Mouse (Mus musculus) liver, postnatal 0 days (tissue): ENCODE results near the gene Dppa2. TPM values are rescaled to one million over a fixed set of nuclear protein-coding genes. Genes with fewer than 3 reads are reported as not detected.

ENCODE experiments used
- ATAC-seq: fragments of 200-750 bp; cut with Nextera tagmentation; 2 replicates; pipeline ENCODE4 v1.8.0; 2017; ENCODE audit warnings: mild to moderate bottlenecking, moderate library complexity
- DNase-seq: peaks from one replicate; pipeline ENCODE4 v3.0.0-alpha.2; 2016
- H3K27ac ChIP-seq: fragments of 300-500 bp; sonication (generic); 2 replicates; pipeline ENCODE4 v1.5.1; 2014; ENCODE audit warnings: antibody characterized with exemption, moderate library complexity, mild to moderate bottlenecking, low read depth
- H3K27me3 ChIP-seq: fragments of 300-500 bp; sonication (generic); 2 replicates; pipeline ENCODE4 v1.6.1; 2014; ENCODE audit warnings: low read length, control low read depth, mixed read lengths; ENCODE audit not compliant: insufficient read depth
- H3K36me3 ChIP-seq: fragments of 300-500 bp; sonication (generic); replicated peaks from 2 replicates; pipeline ENCODE4 v1.6.1; 2014; ENCODE audit warnings: mild to moderate bottlenecking, control low read depth, low read length, moderate library complexity, mixed read lengths; ENCODE audit not compliant: insufficient read depth
- H3K4me1 ChIP-seq: fragments of 300-500 bp; sonication (generic); 2 replicates; pipeline ENCODE4 v1.6.1; 2014; ENCODE audit warnings: antibody characterized with exemption, mild to moderate bottlenecking, control low read depth; ENCODE audit not compliant: insufficient read depth
- H3K4me2 ChIP-seq: fragments of 300-500 bp; sonication (generic); 2 replicates; pipeline ENCODE4 v1.6.1; 2014; ENCODE audit warnings: low read depth, mild to moderate bottlenecking, low read length, moderate library complexity, mixed read lengths
- H3K4me3 ChIP-seq: fragments of 300-500 bp; sonication (generic); 2 replicates; pipeline ENCODE4 v1.5.1; 2014; ENCODE audit warnings: low read depth, low read length
- H3K9ac ChIP-seq: fragments of 300-500 bp; sonication (generic); replicated peaks from 2 replicates; pipeline ENCODE4 v1.6.1; 2014; ENCODE audit warnings: mild to moderate bottlenecking, moderate library complexity
- H3K9me3 ChIP-seq: fragments of 300-500 bp; sonication (generic); 2 replicates; pipeline ENCODE4 v1.6.1; 2016; ENCODE audit warnings: mild to moderate bottlenecking, control low read depth, low read length, mixed read lengths
- CTCF ChIP-seq: sonication (generic); IDR thresholded peaks from 2 replicates; pipeline ENCODE4 v1.5.1; 2016; ENCODE audit warnings: antibody characterized with exemption, low read depth
- EP300 ChIP-seq: IDR thresholded peaks from 2 replicates; pipeline ENCODE4 v1.6.1; 2016; ENCODE audit warnings: antibody characterized with exemption, low read depth, mild to moderate bottlenecking
- WGBS: fragments of 180-500 bp; shearing (Covaris S2); extraction: QIAGEN DNeasy Blood & Tissue Kit; methylation state at CpG from one replicate; pipeline ENCODE4 v1.1.7; 2014; ENCODE audit not compliant: insufficient replicate concordance; 5-methylcytosine and 5-hydroxymethylcytosine counted together
- polyA plus RNA-seq: library from polyadenylated mRNA; unstranded; fragments of >200 nt; fragmentation: Nextera tagmentation; extraction: Ambion mirVana; gene quantifications from 2 replicates; pipeline ENCODE4 v1.2.1, GENCODE M21; 2015

Dppa2 gene
- polyA plus RNA-seq, 1 experiment from 2014 or later: not detected

DNA sequence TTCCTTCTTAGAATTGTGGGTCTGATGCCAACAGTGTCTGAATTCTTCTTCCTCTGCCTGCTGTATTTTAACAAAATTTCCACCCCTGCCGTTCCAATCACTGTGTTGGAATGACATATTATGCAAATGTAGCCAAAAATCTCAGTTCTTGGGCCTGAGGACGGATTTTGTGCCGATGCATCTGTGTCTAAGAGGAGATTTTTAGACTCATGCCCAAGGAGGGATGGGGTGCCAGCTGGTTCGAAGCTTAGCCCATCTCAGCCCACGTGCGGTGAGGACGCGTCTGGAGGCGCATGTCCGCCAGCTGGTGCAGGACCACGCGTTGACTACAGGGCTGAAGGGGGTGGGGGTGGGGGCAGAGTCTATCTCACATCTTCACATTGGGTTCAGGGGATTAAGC lies 57.2 kb downstream of the Dppa2 start:
- ATAC-seq (no peak), DNase-seq (no peak)
- Histone ChIP-seq H3K36me3 (no peaks in the 10 kb centered on the region), H3K27me3 (no peaks in the 10 kb centered on the region), H3K9ac (no peak overlapping the region), H3K27ac (no peak overlapping the region), H3K4me3 (no peak overlapping the region), H3K9me3 (no peaks in the 10 kb centered on the region), H3K4me2 (no peak overlapping the region), H3K4me1 (no peaks in the 10 kb centered on the region)
- 81% methylated on average over 12 of the region's 12 CpGs for WGBS
- TF ChIP-seq CTCF (no peak), EP300 (no peak)

DNA sequence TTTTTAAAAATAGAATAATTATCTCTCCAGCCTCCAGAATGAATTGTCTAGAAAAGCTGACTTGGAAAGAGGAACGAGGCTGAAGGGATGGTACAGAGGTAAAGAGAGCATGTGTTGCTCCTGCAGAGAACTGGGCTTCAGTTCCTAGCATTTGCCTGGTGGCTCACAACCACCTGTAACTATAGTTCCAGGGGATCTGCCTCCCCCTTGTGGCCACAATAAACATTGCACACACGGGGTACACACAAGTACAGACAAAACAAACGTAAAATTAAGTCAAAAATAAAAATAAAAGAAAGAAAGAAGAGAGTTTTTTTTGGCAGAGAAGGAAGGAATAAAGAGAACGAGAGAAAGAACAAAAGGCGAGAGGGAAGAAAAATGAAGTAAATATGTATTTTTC lies 63.1 kb downstream of the Dppa2 start:
- no peaks in the 10 kb centered on the region for H3K36me3 ChIP-seq
- ATAC-seq (no peak), DNase-seq (no peak)
- H3K9me3 ChIP-seq: no peaks in the 10 kb centered on the region
- no peak overlapping the region for H3K9ac ChIP-seq
- WGBS: 78% methylated on average over 5 of the region's 5 CpGs
- TF ChIP-seq CTCF (peak; percentile 52), EP300 (no peak)
- no peak overlapping the region for H3K27ac ChIP-seq
- no peak overlapping the region for H3K4me3 ChIP-seq
- no peaks in the 10 kb centered on the region for H3K4me1 ChIP-seq
- no peak overlapping the region for H3K4me2 ChIP-seq
- H3K27me3 ChIP-seq: no peaks in the 10 kb centered on the region

DNA sequence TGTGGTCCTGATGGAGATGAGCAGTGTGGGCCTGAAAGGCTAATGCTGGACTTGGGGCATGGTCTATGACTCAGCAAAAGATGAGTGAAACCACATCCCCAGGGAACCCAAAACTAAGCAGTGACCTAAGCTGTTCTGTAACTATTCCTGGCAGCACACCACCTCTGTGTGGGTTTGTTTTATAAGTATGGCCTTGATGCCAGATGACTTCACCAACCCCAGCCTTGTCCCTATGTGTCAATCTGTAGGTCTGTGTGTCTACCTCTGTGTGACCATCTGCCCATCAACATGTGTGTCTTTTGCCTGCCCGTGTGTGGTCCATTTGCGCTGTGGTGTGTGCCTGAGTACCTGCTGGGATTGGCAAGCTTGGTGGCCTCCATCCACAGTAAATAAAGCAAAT lies 64.4 kb downstream of the Dppa2 start:
- DNase-seq (no peak), ATAC-seq (no peak)
- Histone ChIP-seq H3K4me1 (no peaks in the 10 kb centered on the region), H3K4me2 (no peak overlapping the region), H3K4me3 (no peak overlapping the region), H3K36me3 (no peaks in the 10 kb centered on the region), H3K9me3 (no peaks in the 10 kb centered on the region), H3K9ac (no peak overlapping the region), H3K27ac (no peak overlapping the region), H3K27me3 (no peaks in the 10 kb centered on the region)
- TF ChIP-seq CTCF (no peak), EP300 (no peak)
- WGBS: 95% methylated on average over 2 of the region's 2 CpGs

Other genes with a start within 250 kb of the Dppa2 start
- gene Dppa4, start 20.2 kb upstream of the Dppa2 start, polyA plus RNA-seq: not detected in 2 replicates
- not detected in 2 replicates for gene Gm5485, start 108.5 kb downstream of the Dppa2 start, polyA plus RNA-seq
- gene Morc1, start 127.3 kb downstream of the Dppa2 start, polyA plus RNA-seq: not detected in 2 replicates